Mouse (Mus musculus) thymus, postnatal 36 days (tissue): Measurements from ENCODE around the gene Sh2d3c.

Experiments
- DNase-seq, 2 experiments: peaks; one replicate each; pipeline ENCODE4 v3.0.0; 2022; ENCODE audit warnings: mixed read lengths in 2 of 2

The Sh2d3c gene

DNA sequence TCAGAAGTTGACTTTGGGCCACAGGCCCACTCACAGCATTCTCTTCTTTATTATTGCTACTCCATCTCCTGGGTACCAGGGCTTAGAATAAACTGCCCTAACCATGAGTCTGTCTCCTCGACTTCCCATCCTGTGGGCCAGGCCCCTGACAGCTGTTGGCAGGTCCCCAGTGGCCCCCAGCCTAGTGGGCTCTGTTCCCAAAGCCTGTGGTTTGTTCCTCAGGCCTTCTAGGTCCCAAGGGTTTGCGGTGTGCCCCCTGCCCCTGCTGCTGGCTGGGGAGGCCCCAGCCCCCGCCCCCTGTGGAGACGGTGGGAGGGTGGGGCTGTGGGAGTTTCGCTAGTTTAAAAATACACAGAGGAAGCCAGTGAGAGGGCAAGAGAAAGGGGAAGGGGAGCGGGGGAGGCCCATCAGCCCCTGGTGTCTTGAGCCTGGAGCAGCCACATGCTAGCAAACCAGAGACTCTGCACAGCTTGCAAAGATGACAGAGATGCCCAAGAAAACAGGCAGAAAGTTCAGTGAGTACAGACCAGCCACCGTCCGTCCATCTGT is at the start of gene Sh2d3c:
Gene Sh2d3c, plus strand, starts transcription at position 375 of the 549 bp plus-strand sequence.
- peak; percentile 69 to 79 for DNase-seq

GRCm38 (mm10) chr2:32671147-32671546 is 49.7 kb upstream of the Sh2d3c start:
- no peak for DNase-seq

DNA sequence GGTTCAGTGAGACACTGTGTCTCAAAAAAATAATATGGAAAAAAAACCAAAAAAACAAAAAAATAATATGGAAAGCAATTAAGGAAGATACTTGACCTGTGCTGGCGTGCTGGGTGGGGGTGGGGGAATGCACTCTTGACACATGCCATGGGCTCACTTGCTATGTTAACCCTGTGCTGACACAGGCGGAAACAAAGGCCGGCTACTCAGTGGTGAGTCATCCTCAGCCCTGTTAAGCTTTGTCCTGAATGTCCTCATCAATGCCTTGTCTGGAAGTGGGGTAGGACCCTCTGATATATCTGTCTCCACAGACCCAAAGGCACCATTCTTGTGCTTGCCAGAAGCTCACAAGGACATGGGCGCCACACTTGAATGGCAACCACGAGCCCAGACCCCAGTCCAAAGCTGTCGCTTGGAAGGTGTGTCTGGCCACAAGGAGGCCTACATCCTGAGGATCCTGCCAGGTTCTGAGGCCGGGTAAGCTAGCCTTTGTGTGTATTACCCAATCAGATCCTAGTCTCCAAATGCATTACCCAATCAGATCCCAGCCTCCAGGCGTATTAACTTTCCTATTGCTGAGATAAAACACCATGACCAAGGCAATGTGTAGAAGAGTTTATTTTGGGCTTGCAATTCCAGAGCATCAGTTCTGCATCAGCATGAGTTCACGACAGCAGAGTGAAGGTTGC is 48.8 kb upstream of the Sh2d3c start:
- DNase-seq, result no peak

DNA sequence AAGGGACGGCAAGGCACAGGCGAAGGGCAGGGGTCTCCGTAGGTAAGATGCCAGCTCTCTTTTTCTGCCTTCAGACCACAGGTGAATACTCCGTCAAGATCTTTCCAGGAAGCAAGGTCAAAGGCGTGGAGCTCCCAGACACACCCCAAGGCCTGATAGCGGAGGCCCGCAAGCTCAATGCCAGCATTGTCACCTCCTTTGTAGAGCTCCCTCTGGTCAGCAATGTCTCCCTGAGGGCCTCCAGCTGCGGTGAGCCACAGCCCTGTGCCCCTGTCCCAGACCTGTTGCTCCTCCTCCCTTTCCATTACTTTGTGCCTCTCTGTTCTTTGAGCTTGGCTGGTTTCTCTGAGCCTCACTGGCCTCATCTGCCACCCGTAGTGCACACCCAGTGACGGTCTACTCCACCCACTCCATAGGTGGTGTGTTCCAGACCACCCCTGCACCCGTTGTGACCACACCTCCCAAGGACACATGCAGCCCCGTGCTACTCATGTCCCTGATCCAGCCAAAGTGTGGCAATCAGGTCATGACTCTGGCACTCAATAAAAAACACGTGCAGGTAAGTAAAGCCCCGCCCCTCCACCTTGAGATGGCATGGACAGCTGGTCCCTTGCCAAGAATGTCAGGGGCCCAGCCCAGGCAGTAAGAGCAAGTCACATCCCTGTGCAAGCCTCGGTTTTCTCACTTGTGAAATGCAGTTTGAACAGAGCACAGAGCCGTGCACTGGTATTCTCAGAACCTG is 47.5 kb upstream of the Sh2d3c start:
- no peak for DNase-seq

GRCm38 (mm10) chr2:32676821-32677220 is 44.0 kb upstream of the Sh2d3c start:
- DNase-seq, result no peak

GRCm38 (mm10) chr2:32677683-32678082 is 43.2 kb upstream of the Sh2d3c start:
- DNase-seq, result no peak

DNA sequence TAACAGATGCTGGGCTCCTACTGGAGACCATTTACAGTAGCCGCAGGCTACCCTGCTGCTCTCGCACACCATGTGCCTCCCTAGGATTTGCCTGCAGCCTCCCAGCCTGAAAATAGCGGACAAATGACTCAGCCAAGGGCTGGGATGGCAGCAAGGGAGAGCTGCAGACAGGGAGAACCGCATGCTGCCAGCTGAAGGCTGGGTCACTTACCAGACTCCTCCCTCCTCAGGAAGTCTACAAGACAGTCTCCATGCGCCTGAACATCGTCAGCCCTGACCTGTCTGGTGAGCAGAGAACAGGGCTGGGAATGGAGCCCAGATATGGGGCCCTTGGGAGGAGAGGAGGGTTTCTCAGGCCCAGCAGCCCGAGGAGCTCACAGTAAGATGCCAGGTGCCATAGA is 40.8 kb upstream of the Sh2d3c start:
- no peak for DNase-seq

DNA sequence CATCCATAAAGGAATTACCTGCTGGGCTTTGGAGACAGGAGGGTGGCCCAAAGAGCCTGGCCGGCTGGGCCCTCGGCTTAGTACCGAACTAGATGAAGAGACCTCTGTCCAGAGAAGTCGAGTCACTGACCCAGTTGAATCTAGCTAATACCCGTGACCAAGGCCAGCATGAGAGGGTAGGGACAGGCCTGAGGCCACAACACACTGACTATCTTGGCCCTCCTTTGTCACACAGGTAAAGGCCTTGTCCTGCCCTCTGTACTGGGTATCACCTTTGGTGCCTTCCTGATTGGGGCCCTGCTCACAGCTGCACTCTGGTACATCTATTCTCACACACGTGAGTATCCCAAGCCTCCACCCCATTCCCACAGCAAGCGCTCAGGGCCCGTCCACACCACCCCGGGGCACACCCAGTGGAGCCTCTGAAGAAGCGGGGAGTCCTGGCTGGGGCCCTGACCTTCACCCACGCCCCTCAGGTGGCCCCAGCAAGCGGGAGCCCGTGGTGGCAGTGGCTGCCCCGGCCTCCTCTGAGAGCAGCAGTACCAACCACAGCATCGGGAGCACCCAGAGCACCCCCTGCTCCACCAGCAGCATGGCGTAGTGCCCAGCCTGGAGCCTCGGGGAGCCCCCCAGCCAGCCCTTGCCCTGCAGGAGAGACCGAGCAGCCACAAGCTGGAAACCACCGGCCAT is 39.7 kb upstream of the Sh2d3c start:
- no peak for DNase-seq

GRCm38 (mm10) chr2:32681754-32682153 is 39.1 kb upstream of the Sh2d3c start:
- DNase-seq, result no peak

- DNase-seq, result no peak
These were observed 38.0 kb upstream of the Sh2d3c start for GRCm38 (mm10) chr2:32682721-32683417.

GRCm38 (mm10) chr2:32683701-32684100 is 37.2 kb upstream of the Sh2d3c start:
- no peak for DNase-seq

GRCm38 (mm10) chr2:32684681-32685428 is 36.0 kb upstream of the Sh2d3c start:
- DNase-seq, result no peak

GRCm38 (mm10) chr2:32685807-32686206 is 35.0 kb upstream of the Sh2d3c start:
- DNase-seq, result no peak

DNA sequence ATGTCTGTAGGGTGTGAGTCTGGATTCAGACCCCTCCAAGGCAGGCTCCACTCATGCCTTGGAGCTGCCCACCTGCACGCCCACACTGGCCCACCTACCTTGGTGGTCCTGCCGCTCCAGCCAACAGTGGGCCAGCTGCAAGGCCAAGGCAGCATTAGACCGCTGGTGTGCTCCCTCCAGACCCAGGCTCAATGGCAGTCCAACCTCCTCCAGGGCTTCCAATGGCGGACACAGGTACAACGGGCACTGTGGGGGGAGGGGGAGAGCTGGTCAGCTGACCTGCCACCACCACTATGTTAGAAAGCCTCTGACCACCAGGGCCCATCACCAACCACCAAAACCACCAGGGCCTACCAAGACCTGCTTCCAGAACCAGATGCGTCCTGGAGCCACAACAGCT is 34.2 kb upstream of the Sh2d3c start:
- no peak for DNase-seq

- no peak for DNase-seq
These were observed 33.3 kb upstream of the Sh2d3c start for GRCm38 (mm10) chr2:32687562-32687961.

DNA sequence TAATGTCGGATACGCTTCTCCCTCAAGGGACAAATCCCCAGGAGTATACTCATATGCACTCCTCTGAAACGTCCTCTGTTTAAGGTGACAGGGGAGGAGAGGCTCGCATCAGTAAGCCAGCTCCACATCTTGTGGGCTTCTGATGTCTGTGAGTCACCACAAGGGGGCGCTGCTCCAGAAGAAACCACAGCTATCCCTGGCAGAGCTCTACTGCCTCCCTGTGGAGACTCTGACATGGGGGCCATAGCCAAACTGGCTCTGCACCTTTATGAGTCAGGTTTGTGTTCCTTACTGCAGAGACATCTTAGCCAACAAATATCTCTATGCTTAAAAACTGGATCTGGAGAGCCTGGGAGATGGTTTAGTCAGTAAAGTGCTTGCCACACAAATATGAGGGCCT is 31.4 kb upstream of the Sh2d3c start:
- peak; percentile 85 to 88 for DNase-seq

GRCm38 (mm10) chr2:32691041-32691440 is 29.8 kb upstream of the Sh2d3c start:
- DNase-seq, result no peak

- DNase-seq, result no peak
These were observed 28.4 kb upstream of the Sh2d3c start for GRCm38 (mm10) chr2:32692496-32692895.

GRCm38 (mm10) chr2:32693282-32693681 is 27.6 kb upstream of the Sh2d3c start:
- no peak for DNase-seq

DNA sequence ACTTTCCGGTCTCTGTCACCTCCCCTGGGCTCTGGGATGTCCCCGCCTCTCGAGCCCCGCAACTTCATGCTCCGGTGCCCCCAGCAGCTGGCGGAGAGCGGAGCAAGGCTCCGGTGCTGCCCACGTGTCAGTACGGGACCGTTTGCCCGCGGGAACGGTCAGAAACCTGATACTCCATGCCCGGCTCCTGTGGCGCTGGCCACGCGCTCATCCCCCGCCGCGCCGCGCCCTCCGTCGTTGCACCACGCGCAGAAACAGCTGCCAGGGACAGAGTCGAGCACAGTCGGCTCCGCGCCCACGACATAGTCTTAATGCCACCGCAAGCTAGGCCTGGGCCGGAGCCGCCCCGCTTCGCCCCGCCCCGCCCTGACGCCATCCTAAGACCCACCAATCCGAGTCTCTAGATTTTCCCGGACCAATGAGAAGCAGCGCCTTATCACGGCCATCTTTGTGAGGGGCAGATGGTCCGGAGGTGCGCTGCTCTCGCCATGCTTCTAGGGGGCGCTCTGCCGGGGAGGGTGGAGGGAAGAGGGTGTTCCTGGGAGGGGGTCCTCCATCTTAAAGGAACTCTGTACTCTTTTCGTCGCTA is 26.9 kb upstream of the Sh2d3c start:
- DNase-seq, result peak; percentile 96

GRCm38 (mm10) chr2:32694691-32695090 is 26.2 kb upstream of the Sh2d3c start:
- peak in 1 of 2 experiments; percentile 25 for DNase-seq

- DNase-seq, result no peak
These were observed 21.2 kb upstream of the Sh2d3c start for GRCm38 (mm10) chr2:32699680-32700079.
